In genomic region chr13:106935871-106936255, GRCm38 (mm10) we compare ENCODE assay signal across 9 mouse cellular contexts. TPM values are rescaled to one million over a fixed set of nuclear protein-coding genes. Genes with fewer than 3 reads are reported as not detected.
DNase-seq lines count a peak whose midpoint lies in the region; ATAC-seq and TF ChIP-seq lines count a peak whose summit lies in the region.
"Had no signal": no experiment of that assay in that cellular context is flagged by ENCODE, and none has a peak within 500 bp of the region (broad histone marks: within the 10 kb centered on the region; RNA-seq: fewer than 3 reads in every experiment).

No protein-coding gene starts in this region.

- no peaks in the 10 kb centered on the region for H3K27me3 ChIP-seq in heart, embryonic 11.5 days (ENCODE audit: control insufficient read depth, insufficient read depth, low read length)
- no peaks in the 10 kb centered on the region for H3K27me3 ChIP-seq in CH12.LX (replicated peaks)
- no peaks in the 10 kb centered on the region for H3K27me3 ChIP-seq in forebrain, embryonic 13.5 days
- no peaks in the 10 kb centered on the region for H3K27me3 ChIP-seq in liver, embryonic 15.5 days

- 8% methylated on average over 9 of the region's 9 CpGs for WGBS in heart, embryonic 11.5 days (ENCODE audit: insufficient replicate concordance)
- WGBS in forebrain, embryonic 13.5 days = 8% methylated on average over 9 of the region's 9 CpGs
- 4% methylated on average over 9 of the region's 9 CpGs for WGBS in liver, embryonic 15.5 days (ENCODE audit: insufficient replicate concordance)

- no peak for TF ChIP-seq EP300 in CH12.LX (IDR thresholded peaks at IDR 0.05; ENCODE audit: low read length)

- peak overlapping the region; percentile 97 for H3K9ac ChIP-seq in heart, embryonic 11.5 days (ENCODE audit: low read depth, low read length)
- peak overlapping the region; percentile 57 for H3K9ac ChIP-seq in CH12.LX (ENCODE audit: insufficient read depth, low read depth)
- peak overlapping the region; percentile 92 for H3K9ac ChIP-seq in forebrain, embryonic 13.5 days
- peak overlapping the region; percentile 95 for H3K9ac ChIP-seq in liver, embryonic 15.5 days

- no peaks in the 10 kb centered on the region for H3K9me3 ChIP-seq in heart, embryonic 11.5 days (replicated peaks; ENCODE audit: control insufficient read depth, low read length)
- no peaks in the 10 kb centered on the region for H3K9me3 ChIP-seq in CH12.LX (replicated peaks; ENCODE audit: low read length)
- H3K9me3 ChIP-seq in forebrain, embryonic 13.5 days (replicated peaks) = no peaks in the 10 kb centered on the region
- no peaks in the 10 kb centered on the region for H3K9me3 ChIP-seq in liver, embryonic 15.5 days (replicated peaks)

- no peak for TF ChIP-seq RAD21 in CH12.LX (IDR thresholded peaks at IDR 0.05; ENCODE audit: low read depth, low read length)

- in situ Hi-C loops in CH12.LX (cut with MboI; ENCODE audit: low pct_ligation_motif_present, low pct_unique_long_range_greater_than_20kb, low sequenced_read_pairs) = no loop called here

- no peaks in the 10 kb centered on the region; the same call in 1 of the 2 replicates for H3K4me1 ChIP-seq in heart, embryonic 11.5 days (ENCODE audit: control insufficient read depth, insufficient read depth, low read length)
- peaks cover 2 to 30% of the 10 kb centered on the region in 2 experiments; a peak in 3 of 4 replicates for H3K4me1 ChIP-seq in CH12.LX (ENCODE audit: control insufficient read depth in 1 of 2, insufficient read depth in 2 of 2)
- peaks cover 10% of the 10 kb centered on the region for H3K4me1 ChIP-seq in forebrain, embryonic 13.5 days
- H3K4me1 ChIP-seq in liver, embryonic 15.5 days (replicated peaks) = peaks cover 34% of the 10 kb centered on the region

- intact Hi-C loops in gastrocnemius, postnatal 36 days (cut with DNase I) = loop anchor here (10.0 kb wide), 1 partner anchor 169 kb away; no protein-coding TSS in a partner anchor

- H3K4me3 ChIP-seq in heart, embryonic 11.5 days (ENCODE audit: low read depth, low read length) = peak overlapping the region; percentile 100
- H3K4me3 ChIP-seq in CH12.LX (replicated peaks in 1 of 3; ENCODE audit: low read depth in 2 of 3, low read length in 2 of 3, poor library complexity in 1 of 3) = peak overlapping the region; percentile 75 to 93 (median 91)
- H3K4me3 ChIP-seq in forebrain, embryonic 13.5 days = peak overlapping the region; percentile 100
- peak overlapping the region; percentile 100 for H3K4me3 ChIP-seq in liver, embryonic 15.5 days (replicated peaks)

- TF ChIP-seq CTCF in CH12.LX (conservative IDR thresholded peaks at IDR 0.05 in 1 of 2, IDR thresholded peaks at IDR 0.05 in 1 of 2; ENCODE audit: low read depth in 2 of 2, low read length in 2 of 2) = no peak

- TF ChIP-seq POLR2A in CH12.LX (IDR thresholded peaks at IDR 0.05; ENCODE audit: low read depth, low read length) = no peak

- peaks cover 49% of the 10 kb centered on the region for H3K79me2 ChIP-seq in CH12.LX (replicated peaks; ENCODE audit: control insufficient read depth, extremely low read depth, insufficient read depth, poor library complexity, severe bottlenecking)

- ATAC-seq in heart, embryonic 11.5 days (replicated peaks; ENCODE audit: insufficient number of reproducible peaks, low FRiP score, low TSS enrichment) = no peak
- ATAC-seq in forebrain, embryonic 13.5 days = no peak
- ATAC-seq in liver, embryonic 15.5 days (ENCODE audit: insufficient read depth) = no peak

- dilution Hi-C loops in CH12.LX (cut with MboI; ENCODE audit: extremely low pct_ligation_motif_present, extremely low pct_unique_long_range_greater_than_20kb, low sequenced_read_pairs) = no loop called here

- no peaks in the 10 kb centered on the region for H3K36me3 ChIP-seq in heart, embryonic 11.5 days (ENCODE audit: control insufficient read depth, insufficient read depth, low read length)
- peaks cover 0 to 11% of the 10 kb centered on the region in 2 experiments for H3K36me3 ChIP-seq in CH12.LX (replicated peaks in 1 of 2; ENCODE audit: control insufficient read depth in 1 of 2, insufficient read depth in 1 of 2, low read length in 1 of 2)
- no peaks in the 10 kb centered on the region for H3K36me3 ChIP-seq in forebrain, embryonic 13.5 days (ENCODE audit: poor library complexity, severe bottlenecking)
- H3K36me3 ChIP-seq in liver, embryonic 15.5 days (replicated peaks) = no peaks in the 10 kb centered on the region

- H3K27ac ChIP-seq in heart, embryonic 11.5 days (ENCODE audit: low read depth, low read length) = peak overlapping the region; percentile 91; the same call in 1 of the 2 replicates
- no peak overlapping the region for H3K27ac ChIP-seq in CH12.LX (ENCODE audit: insufficient read depth, low read depth)
- H3K27ac ChIP-seq in forebrain, embryonic 13.5 days = no peak overlapping the region
- peak overlapping the region; percentile 82 for H3K27ac ChIP-seq in liver, embryonic 15.5 days (replicated peaks)

- no peak for DNase-seq in heart, adult 9 months (ENCODE audit: low spot score in 2 of 2)
- DNase-seq in CH12.LX (ENCODE audit: extremely low read depth) = no peak
- DNase-seq in right cerebral cortex, postnatal 10 days (ENCODE audit: low spot score in 2 of 2) = no peak
- DNase-seq in right cerebral cortex, postnatal 36 days (ENCODE audit: low spot score in 2 of 2) = no peak
- no peak for DNase-seq in gastrocnemius, postnatal 36 days
- DNase-seq: right cerebral cortex, postnatal 14 days had no signal

- H3K4me2 ChIP-seq in heart, embryonic 11.5 days = peak overlapping the region; percentile 75
- peak overlapping the region; percentile 53; the same call in 1 of the 2 replicates for H3K4me2 ChIP-seq in CH12.LX (ENCODE audit: insufficient read depth, low read depth, poor library complexity, severe bottlenecking)
- peak overlapping the region; percentile 74 for H3K4me2 ChIP-seq in forebrain, embryonic 13.5 days
- peak overlapping the region; percentile 90 for H3K4me2 ChIP-seq in liver, embryonic 15.5 days

TF ChIP-seq in CH12.LX, 34 proteins besides CTCF, POLR2A, EP300 and RAD21:
- TF ChIP-seq CHD2 (IDR thresholded peaks at IDR 0.05; ENCODE audit: low read length) (no peak), ZNF384 (IDR thresholded peaks at IDR 0.05; ENCODE audit: low read depth, low read length) (peak; percentile 81), UBTF (IDR thresholded peaks at IDR 0.05; ENCODE audit: low read depth, low read length) (no peak), MXI1 (IDR thresholded peaks at IDR 0.05; ENCODE audit: low read depth, low read length) (no peak), ZC3H11A (IDR thresholded peaks at IDR 0.05; ENCODE audit: low read depth, low read length) (no peak), JUN (IDR thresholded peaks at IDR 0.05; ENCODE audit: insufficient read depth, low read depth, low read length) (no peak), ZMIZ1 (IDR thresholded peaks at IDR 0.05; ENCODE audit: low read depth, low read length) (no peak), E2F4 (IDR thresholded peaks at IDR 0.05; ENCODE audit: insufficient replicate concordance, low read depth, low read length) (no peak), ETS1 (conservative IDR thresholded peaks at IDR 0.05; ENCODE audit: low read depth, low read length) (no peak)
TF ChIP-seq in CH12.LX: peak in this region for 1.

RNA-seq across cellular contexts. Expression of gene Ipo11, which starts 0.9 kb away (rescaled TPM):
- 76.3 and 90.9 TPM in 2 replicates for polyA plus RNA-seq in heart, embryonic 11.5 days (2014; fragmentation: Nextera tagmentation; extraction: Ambion mirVana)
- total RNA-seq in CH12.LX (2012; rRNA removed) (41.2 and 47.8 TPM in 2 replicates), CH12.LX (2014; rRNA removed) (91.5 and 102 TPM in 2 replicates)
- polyA plus RNA-seq in CH12.LX (2012; ENCODE audit: insufficient read length, low read depth) = 47.5 and 52.4 TPM in 2 replicates
- polyA plus RNA-seq in forebrain, embryonic 13.5 days (2015; fragmentation: Nextera tagmentation; extraction: Ambion mirVana) = 50.3 and 54.7 TPM in 2 replicates
- 26.9 and 28.2 TPM in 2 replicates for polyA plus RNA-seq in liver, embryonic 15.5 days (2015; fragmentation: Nextera tagmentation; extraction: Ambion mirVana)
- 10 to 100 TPM; 10.5 to 14.3 TPM for total RNA-seq in gastrocnemius, postnatal 36 days (2021)

RNA-seq across cellular contexts. Expression of gene Dimt1, which starts 11.1 kb away (rescaled TPM):
- 37.6 and 41.1 TPM in 2 replicates for polyA plus RNA-seq in heart, embryonic 11.5 days (2014; fragmentation: Nextera tagmentation; extraction: Ambion mirVana)
- total RNA-seq in CH12.LX (2012; rRNA removed) (25.9 and 36.8 TPM in 2 replicates), CH12.LX (2014; rRNA removed) (49.4 and 51.6 TPM in 2 replicates)
- polyA plus RNA-seq in CH12.LX (2012; ENCODE audit: insufficient read length, low read depth) = 53.8 and 66.4 TPM in 2 replicates
- polyA plus RNA-seq in forebrain, embryonic 13.5 days (2015; fragmentation: Nextera tagmentation; extraction: Ambion mirVana) = 40.8 and 45.4 TPM in 2 replicates
- polyA plus RNA-seq in liver, embryonic 15.5 days (2015; fragmentation: Nextera tagmentation; extraction: Ambion mirVana) = 13.7 and 14.4 TPM in 2 replicates
- 1 to 10 TPM; 5.7 to 6.5 TPM for total RNA-seq in gastrocnemius, postnatal 36 days (2021)

Comparison
In these comparisons a context has a peak if more than half of its experiments do, and no peak if none do; other contexts are left out.
1. H3K27ac ChIP-seq: peak in heart, embryonic 11.5 days (single experiment) and liver, embryonic 15.5 days (single experiment); none in CH12.LX (single experiment) and forebrain, embryonic 13.5 days (single experiment).
2. Peak in every context shown above with its lines, with median percentiles within 50 percentile points of each other: H3K4me2 ChIP-seq, H3K4me3 ChIP-seq and H3K9ac ChIP-seq.